Mouse (Mus musculus) intestine, postnatal 0 days (tissue): Measurements from ENCODE around the gene Gm6588. TPM values are rescaled to one million over a fixed set of nuclear protein-coding genes. Genes with fewer than 3 reads are reported as not detected.

Experiments
- ATAC-seq: fragments of 200-750 bp; cut with Nextera tagmentation; 2 replicates; pipeline ENCODE4 v1.8.0; 2017; ENCODE audit warnings: mild to moderate bottlenecking, moderate TSS enrichment, moderate library complexity
- H3K27ac ChIP-seq: fragments of 300-500 bp; sonication (generic); 2 replicates; pipeline ENCODE4 v1.5.1; 2014; ENCODE audit warnings: mild to moderate bottlenecking, low read depth, low read length, moderate library complexity
- H3K27me3 ChIP-seq: fragments of 300-500 bp; sonication (generic); replicated peaks from 2 replicates; pipeline ENCODE4 v1.6.1; 2014; ENCODE audit warnings: low read length, mixed read lengths; ENCODE audit not compliant: control insufficient read depth, insufficient read depth
- H3K36me3 ChIP-seq: fragments of 300-500 bp; sonication (generic); 2 replicates; pipeline ENCODE4 v1.6.1; 2014; ENCODE audit warnings: mild to moderate bottlenecking, moderate library complexity; ENCODE audit not compliant: control insufficient read depth, insufficient read depth
- H3K4me1 ChIP-seq: fragments of 300-500 bp; sonication (generic); replicated peaks from 2 replicates; pipeline ENCODE4 v1.6.1; 2014; ENCODE audit warnings: antibody characterized with exemption, low read length, mixed read lengths; ENCODE audit not compliant: control insufficient read depth, insufficient read depth
- H3K4me2 ChIP-seq: fragments of 300-500 bp; sonication (generic); replicated peaks from 2 replicates; pipeline ENCODE4 v1.6.1; 2014; ENCODE audit warnings: low read depth, mild to moderate bottlenecking, moderate library complexity
- H3K4me3 ChIP-seq: fragments of 300-500 bp; sonication (generic); 2 replicates; pipeline ENCODE4 v1.5.1; 2014; ENCODE audit warnings: low read depth, low read length
- H3K9ac ChIP-seq: fragments of 300-500 bp; sonication (generic); 2 replicates; pipeline ENCODE4 v1.6.1; 2014; ENCODE audit warnings: mild to moderate bottlenecking, low read depth, low read length
- H3K9me3 ChIP-seq: fragments of 300-500 bp; sonication (generic); 2 replicates; pipeline ENCODE4 v1.6.1; 2016; ENCODE audit warnings: mixed run types; ENCODE audit not compliant: control insufficient read depth
- CTCF ChIP-seq: sonication (generic); IDR thresholded peaks from 2 replicates; pipeline ENCODE4 v1.5.1; 2016; ENCODE audit warnings: low read depth, mild to moderate bottlenecking, control low read depth, antibody characterized with exemption, moderate library complexity
- WGBS: fragments of 180-500 bp; shearing (Covaris S2); extraction: QIAGEN DNeasy Blood & Tissue Kit; methylation state at CpG from one replicate; pipeline ENCODE4 v1.1.7; 2014; 5-methylcytosine and 5-hydroxymethylcytosine counted together
- polyA plus RNA-seq: library from polyadenylated mRNA; unstranded; fragments of >200 nt; fragmentation: Nextera tagmentation; extraction: Ambion mirVana; gene quantifications from 2 replicates; pipeline ENCODE4 v1.2.1, GENCODE M21; 2015

Gene Gm6588
- polyA plus RNA-seq, 1 experiment from 2014 or later: not detected

DNA sequence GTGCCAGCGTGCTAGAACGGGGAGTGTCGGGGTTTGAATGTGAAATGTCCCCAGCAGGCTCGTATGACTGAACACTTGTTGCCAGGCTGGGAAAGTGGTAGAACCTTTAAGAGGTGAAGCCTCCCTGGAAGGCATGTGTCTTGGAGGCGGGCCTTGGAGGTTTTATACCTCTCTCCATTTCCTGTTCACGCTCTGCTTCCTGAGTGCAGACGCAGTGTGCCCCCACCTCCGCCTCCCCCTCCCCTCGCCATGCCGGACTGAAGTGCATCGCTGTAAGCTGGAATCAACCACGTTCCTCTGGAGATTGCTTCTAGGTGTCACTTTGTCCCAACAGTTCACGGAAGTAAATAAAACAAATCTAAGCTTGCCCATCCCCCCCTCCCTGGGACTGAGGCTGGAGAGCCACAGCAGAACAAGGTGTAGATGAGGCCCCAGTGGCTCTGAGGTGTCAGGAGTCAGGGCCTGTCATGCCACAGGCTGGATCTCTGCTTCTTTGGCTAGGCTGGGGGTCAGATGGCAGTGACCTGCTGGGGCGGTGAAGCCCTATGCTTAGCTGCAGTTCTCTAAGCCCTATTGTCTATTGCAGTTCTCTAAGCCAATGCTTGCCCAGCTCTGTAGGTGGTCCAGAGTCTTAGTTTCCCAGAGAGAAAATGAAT is 18.0 kb upstream of the Gm6588 start:
- Histone ChIP-seq H3K27ac (no peak overlapping the region), H3K4me3 (no peak overlapping the region), H3K27me3 (0 out of 2 replicates have a peak, but pooled peaks cover 13% of the 10 kb centered on the region), H3K9ac (no peak overlapping the region), H3K4me1 (no peaks in the 10 kb centered on the region), H3K36me3 (no peaks in the 10 kb centered on the region), H3K9me3 (no peaks in the 10 kb centered on the region), H3K4me2 (peak overlapping the region; percentile 59)
- 15% methylated on average over 14 of the region's 14 CpGs for WGBS
- peak; percentile 63 for ATAC-seq
- no peak for TF ChIP-seq CTCF

DNA sequence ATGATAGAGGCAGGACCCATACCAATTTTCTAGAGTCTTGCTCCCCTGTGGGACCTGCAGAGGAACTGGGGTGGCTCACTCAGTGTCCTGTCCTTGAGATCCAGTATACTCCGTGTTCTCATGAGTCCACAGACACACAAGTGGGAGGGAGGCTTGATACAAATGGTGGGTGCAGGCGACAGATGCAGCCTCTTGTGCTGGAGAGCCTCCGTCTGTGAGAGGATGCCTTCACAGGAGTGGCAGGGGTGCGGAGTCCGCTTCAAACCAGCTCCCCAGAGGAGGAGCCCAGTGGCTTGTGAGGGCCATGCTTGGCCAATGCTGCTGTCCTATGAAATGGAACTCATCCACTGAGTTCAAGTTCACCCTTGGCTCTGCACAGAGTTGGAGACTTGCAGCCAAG is 17.2 kb upstream of the Gm6588 start:
- WGBS: 90% methylated on average over 5 of the region's 5 CpGs
- Histone ChIP-seq H3K4me2 (no peak overlapping the region), H3K27ac (no peak overlapping the region), H3K9ac (no peak overlapping the region), H3K36me3 (no peaks in the 10 kb centered on the region), H3K4me1 (no peaks in the 10 kb centered on the region), H3K9me3 (no peaks in the 10 kb centered on the region), H3K4me3 (no peak overlapping the region), H3K27me3 (0 out of 2 replicates have a peak, but pooled peaks cover 11% of the 10 kb centered on the region)
- TF ChIP-seq CTCF: no peak
- no peak for ATAC-seq

DNA sequence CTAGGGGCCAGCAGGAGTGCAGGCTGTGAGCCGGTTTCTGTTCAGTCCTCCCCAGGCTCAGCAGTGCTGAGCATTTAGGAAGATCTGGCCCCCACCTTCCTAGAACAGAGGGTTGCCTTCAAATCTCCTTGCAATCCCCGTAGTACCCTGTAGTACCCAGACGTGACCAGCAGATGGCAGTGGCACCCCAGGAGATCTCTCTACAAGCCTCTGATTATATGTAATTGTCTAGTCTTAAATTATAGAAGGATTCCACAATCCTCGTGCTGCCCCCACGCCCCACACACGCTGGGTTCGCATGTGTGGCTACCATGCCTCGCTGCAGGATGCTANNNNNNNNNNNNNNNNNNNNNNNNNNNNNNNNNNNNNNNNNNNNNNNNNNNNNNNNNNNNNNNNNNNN is 16.2 kb upstream of the Gm6588 start:
- under 1% methylated on average over 8 of the region's 8 CpGs for WGBS
- no peaks in the 10 kb centered on the region for H3K4me1 ChIP-seq

DNA sequence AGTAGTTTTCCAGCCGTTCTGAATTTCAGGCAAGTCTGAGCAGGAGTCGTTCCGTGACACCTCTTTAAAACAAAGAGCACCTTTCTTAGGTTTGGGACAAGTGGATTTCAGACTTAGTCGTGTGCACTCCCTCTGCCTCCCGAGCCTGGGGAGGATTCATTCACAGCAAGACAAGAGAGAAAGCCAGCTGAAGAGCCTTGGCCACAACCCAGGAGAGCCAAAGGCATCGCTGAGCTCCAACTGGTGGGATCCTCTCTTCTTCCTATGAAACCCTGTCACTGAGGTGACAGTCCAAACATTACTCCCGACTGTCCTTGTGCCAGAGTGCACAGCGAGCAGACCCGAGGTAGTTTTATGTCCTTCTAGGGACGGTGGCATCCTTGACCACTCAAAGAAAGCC is 10.7 kb upstream of the Gm6588 start:
- no peaks in the 10 kb centered on the region for H3K9me3 ChIP-seq
- H3K36me3 ChIP-seq: no peaks in the 10 kb centered on the region
- H3K4me2 ChIP-seq: no peak overlapping the region
- no peaks in the 10 kb centered on the region for H3K4me1 ChIP-seq
- H3K9ac ChIP-seq: no peak overlapping the region
- H3K4me3 ChIP-seq: no peak overlapping the region
- no peaks in the 10 kb centered on the region for H3K27me3 ChIP-seq
- TF ChIP-seq CTCF: no peak
- no peak for ATAC-seq
- 55% methylated on average over 10 of the region's 10 CpGs for WGBS
- H3K27ac ChIP-seq: no peak overlapping the region

More for the DNA sequence above, 16.2 kb upstream of the Gm6588 start:
- no peak for ATAC-seq
- Histone ChIP-seq H3K9me3 (no peaks in the 10 kb centered on the region), H3K4me3 (no peak overlapping the region), H3K9ac (no peak overlapping the region), H3K36me3 (no peaks in the 10 kb centered on the region), H3K27me3 (0 out of 2 replicates have a peak, but pooled peaks cover 11% of the 10 kb centered on the region), H3K4me2 (no peak overlapping the region), H3K27ac (no peak overlapping the region)
- peak; percentile 95 for TF ChIP-seq CTCF

DNA sequence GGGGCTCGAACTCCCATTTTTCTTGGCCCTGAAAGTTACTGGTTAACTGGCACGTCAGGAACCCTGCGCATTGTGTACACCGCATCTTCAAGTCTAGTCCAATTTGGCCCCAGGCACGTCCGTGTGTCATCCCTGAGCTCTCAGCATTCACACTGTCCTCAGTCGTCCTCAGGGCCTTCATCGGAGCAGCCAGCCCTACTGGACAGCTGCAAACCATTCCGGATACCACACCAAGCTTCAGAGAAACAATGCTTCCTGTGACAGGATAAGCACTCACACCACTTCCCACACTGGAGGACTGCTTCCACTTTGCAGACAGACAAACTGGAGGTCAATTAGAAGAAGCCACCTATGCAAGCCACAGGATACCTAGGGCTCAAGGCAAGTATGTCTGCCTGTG is 3.9 kb downstream of the Gm6588 start:
- Histone ChIP-seq H3K27me3 (no peaks in the 10 kb centered on the region), H3K4me1 (no peaks in the 10 kb centered on the region), H3K36me3 (no peaks in the 10 kb centered on the region), H3K27ac (no peak overlapping the region), H3K9ac (no peak overlapping the region), H3K9me3 (no peaks in the 10 kb centered on the region), H3K4me2 (no peak overlapping the region), H3K4me3 (no peak overlapping the region)
- 64% methylated on average over 9 of the region's 9 CpGs for WGBS
- no peak for TF ChIP-seq CTCF
- no peak for ATAC-seq

DNA sequence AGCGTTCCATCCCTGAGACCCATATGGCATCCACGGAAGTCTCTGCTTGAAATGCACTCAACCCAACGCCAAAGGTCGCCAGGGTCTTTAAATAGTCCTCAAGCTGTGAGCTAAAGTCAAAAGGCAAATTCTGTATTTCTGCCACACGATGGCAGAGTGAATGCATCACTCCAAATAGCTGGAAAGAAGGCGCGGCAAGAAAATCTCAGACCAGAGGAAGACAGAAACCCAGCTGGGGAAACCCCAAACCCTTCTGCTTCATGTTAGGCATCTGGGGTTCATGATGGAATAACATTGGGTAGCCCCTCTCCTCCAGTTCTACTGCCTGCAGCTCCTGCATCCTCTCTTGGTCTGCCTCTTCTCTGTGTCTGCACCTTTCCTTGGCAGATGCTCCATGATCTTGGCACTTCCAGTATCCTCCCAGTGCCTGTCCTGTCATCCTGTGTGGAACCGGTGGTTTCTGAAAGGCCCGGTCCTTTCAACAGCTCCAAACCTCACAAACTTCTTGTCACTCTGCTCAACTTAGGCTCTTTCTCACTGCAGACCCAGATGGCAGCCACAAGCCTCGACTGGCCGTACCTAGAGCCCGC is 5.8 kb downstream of the Gm6588 start:
- Histone ChIP-seq H3K4me3 (no peak overlapping the region), H3K27me3 (no peaks in the 10 kb centered on the region), H3K27ac (no peak overlapping the region), H3K4me2 (no peak overlapping the region), H3K4me1 (no peaks in the 10 kb centered on the region), H3K9me3 (no peaks in the 10 kb centered on the region), H3K9ac (no peak overlapping the region), H3K36me3 (no peaks in the 10 kb centered on the region)
- TF ChIP-seq CTCF: peak; percentile 55
- ATAC-seq: no peak
- WGBS: 61% methylated on average over 12 of the region's 12 CpGs
